ENCODE assay signal across 9 mouse cellular contexts in the genomic region with DNA sequence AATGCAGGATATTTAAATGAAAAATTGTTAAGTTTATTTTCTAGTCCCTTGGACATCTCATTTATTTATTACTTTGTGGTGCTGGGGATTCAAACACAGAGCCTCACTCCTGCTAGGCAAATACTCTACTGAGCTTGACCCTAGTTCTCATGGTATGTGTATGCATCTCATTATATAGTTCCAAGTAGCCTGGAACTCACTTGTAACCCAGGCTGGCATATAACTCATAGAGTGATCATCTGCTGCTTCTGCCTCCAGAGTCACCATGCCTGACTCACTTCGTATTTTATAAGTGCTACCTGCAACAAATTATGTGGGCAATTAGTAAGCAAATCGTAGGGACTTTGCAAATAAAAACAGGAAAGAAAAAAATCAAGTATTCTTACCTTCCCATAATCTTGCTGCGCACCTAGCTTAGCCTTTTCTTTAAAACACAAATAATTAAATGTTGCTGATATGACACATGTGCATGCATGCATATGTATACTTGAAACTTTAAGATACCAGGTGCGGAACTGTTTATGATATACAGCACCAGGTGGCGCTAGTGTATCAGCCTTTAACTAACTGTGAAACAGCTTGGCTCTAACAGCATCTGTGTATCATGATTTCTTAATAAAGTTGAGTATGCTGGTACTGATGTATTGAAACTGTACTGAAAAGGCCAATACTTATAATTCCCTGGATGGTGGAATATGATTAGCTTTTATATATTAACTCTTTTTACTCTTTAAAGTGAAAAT. TPM values are rescaled to one million over a fixed set of nuclear protein-coding genes. Genes with fewer than 3 reads are reported as not detected.
DNase-seq lines count a peak whose midpoint lies in the region; ATAC-seq and TF ChIP-seq lines count a peak whose summit lies in the region.
"Had no signal": no experiment of that assay in that cellular context is flagged by ENCODE, and none has a peak within 500 bp of the region (broad histone marks: within the 10 kb centered on the region; RNA-seq: fewer than 3 reads in every experiment).

No protein-coding gene starts in this region.

- H3K27me3 ChIP-seq in G1E (ENCODE audit: insufficient read depth, low read length) = peaks cover 3% of the 10 kb centered on the region; the same call in 1 of the 2 replicates
- H3K27me3 ChIP-seq in hindbrain, embryonic 11.5 days (ENCODE audit: control insufficient read depth, insufficient read depth, low read length) = no peaks in the 10 kb centered on the region
- no peaks in the 10 kb centered on the region for H3K27me3 ChIP-seq in lung, embryonic 16.5 days (ENCODE audit: control insufficient read depth, insufficient read depth, low read depth, low read length)

- no peak overlapping the region for H3K4me3 ChIP-seq in G1E (ENCODE audit: low read depth, low read length)
- no peak overlapping the region for H3K4me3 ChIP-seq in hindbrain, embryonic 11.5 days (ENCODE audit: low read depth, low read length)
- H3K4me3 ChIP-seq in lung, embryonic 16.5 days (ENCODE audit: low read length) = no peak overlapping the region

- peaks cover 7% of the 10 kb centered on the region for H3K4me1 ChIP-seq in G1E (ENCODE audit: insufficient read depth, low read depth, low read length)
- no peaks in the 10 kb centered on the region for H3K4me1 ChIP-seq in hindbrain, embryonic 11.5 days (replicated peaks; ENCODE audit: control insufficient read depth, insufficient read depth, low read length)
- no peaks in the 10 kb centered on the region for H3K4me1 ChIP-seq in lung, embryonic 16.5 days (replicated peaks; ENCODE audit: control insufficient read depth, insufficient read depth, low read length)

- WGBS in hindbrain, embryonic 11.5 days = 42% methylated on average over 5 of the region's 5 CpGs
- 33% methylated on average over 5 of the region's 5 CpGs for WGBS in lung, embryonic 16.5 days

- no peak overlapping the region for H3K9ac ChIP-seq in hindbrain, embryonic 11.5 days (ENCODE audit: low read depth, low read length)
- no peak overlapping the region for H3K9ac ChIP-seq in lung, embryonic 16.5 days (ENCODE audit: low read length)

- no peaks in the 10 kb centered on the region for H3K9me3 ChIP-seq in G1E (replicated peaks)
- no peaks in the 10 kb centered on the region for H3K9me3 ChIP-seq in hindbrain, embryonic 11.5 days (ENCODE audit: control insufficient read depth, low read length)
- no peaks in the 10 kb centered on the region for H3K9me3 ChIP-seq in lung, embryonic 16.5 days (ENCODE audit: control insufficient read depth, low read length)

- ATAC-seq in G1E (ENCODE audit: extremely low read depth, insufficient number of reproducible peaks, low FRiP score, poor library complexity, severe bottlenecking) = peak; percentile 57
- peak; percentile 88 for ATAC-seq in erythroblast, adult 5-6 weeks (replicated peaks; ENCODE audit: low FRiP score, poor library complexity, severe bottlenecking)
- ATAC-seq in hindbrain, embryonic 11.5 days (ENCODE audit: low FRiP score) = peak; percentile 64; the same call in 1 of the 2 replicates
- ATAC-seq in lung, embryonic 16.5 days (ENCODE audit: low read depth) = peak; percentile 49

- 0 out of 2 replicates have a peak, but pooled peaks have one; percentile 17 for TF ChIP-seq CTCF in G1E (IDR thresholded peaks at IDR 0.05; ENCODE audit: low read depth, low read length)

- H3K4me2 ChIP-seq in hindbrain, embryonic 11.5 days (replicated peaks; ENCODE audit: low read depth, low read length) = no peak overlapping the region
- H3K4me2 ChIP-seq in lung, embryonic 16.5 days (ENCODE audit: low read depth, low read length) = no peak overlapping the region

- no peak overlapping the region for H3K27ac ChIP-seq in hindbrain, embryonic 11.5 days (ENCODE audit: low read depth, low read length)
- H3K27ac ChIP-seq in lung, embryonic 16.5 days (ENCODE audit: low read length) = no peak overlapping the region

- DNase-seq in G1E (ENCODE audit: low spot score) = peak; percentile 2
- DNase-seq in adrenal gland, postnatal 36 days = peak; percentile 61 to 63
- DNase-seq in hindbrain, embryonic 11.5 days (ENCODE audit: low spot score) = peak; percentile 80
- DNase-seq in layer of hippocampus, adult 8-10 months (ENCODE audit: low spot score in 2 of 2) = peak; percentile 23 to 75
- DNase-seq in retina, postnatal 7 days (ENCODE audit: low read depth, low spot score) = peak; percentile 52
- DNase-seq in yolk sac, embryonic 10.5 days (ENCODE audit: low spot score) = peak; percentile 36

- no peaks in the 10 kb centered on the region for H3K36me3 ChIP-seq in G1E (replicated peaks)
- H3K36me3 ChIP-seq in hindbrain, embryonic 11.5 days (ENCODE audit: control insufficient read depth, insufficient read depth, low read length) = no peaks in the 10 kb centered on the region
- no peaks in the 10 kb centered on the region for H3K36me3 ChIP-seq in lung, embryonic 16.5 days (ENCODE audit: control insufficient read depth, insufficient read depth, low read length)

RNA-seq across cellular contexts. Expression of a gene that starts 15.1 kb away (rescaled TPM):
- not detected in 2 replicates for total RNA-seq in G1E (2014; fragmentation: Nextera tagmentation)
- 0.11 TPM in 1 of 2 replicates, not detected in the other for total RNA-seq in G1E (2017)
- polyA plus RNA-seq in G1E (2012) = not detected in 2 replicates
- total RNA-seq in adrenal gland, postnatal 36 days (2021) = not detected
- not detected in 2 replicates for total RNA-seq in erythroblast, adult 5-6 weeks (2015; ENCODE audit: low replicate concordance)
- total RNA-seq in erythroblast, adult 5-6 weeks (2017; ENCODE audit: low replicate concordance) = not detected in 2 replicates
- polyA plus RNA-seq in hindbrain, embryonic 11.5 days (2014; fragmentation: Nextera tagmentation; extraction: Ambion mirVana) = not detected in 2 replicates
- total RNA-seq in layer of hippocampus, adult 8-10 months (2022) = not detected
- polyA plus RNA-seq in lung, embryonic 16.5 days (2015; fragmentation: Nextera tagmentation; extraction: Ambion mirVana) = not detected in 2 replicates
- total RNA-seq: layer of hippocampus, postnatal 25 days had no signal

RNA-seq across cellular contexts. Expression of a gene that starts 19.0 kb away (rescaled TPM):
- total RNA-seq in G1E (2014; fragmentation: Nextera tagmentation) = not detected in 2 replicates
- total RNA-seq in G1E (2017) = 0.22 TPM in 1 of 2 replicates, not detected in the other
- not detected in 2 replicates for polyA plus RNA-seq in G1E (2012)
- under 1 TPM; 0.23 to 0.26 TPM for total RNA-seq in adrenal gland, postnatal 36 days (2021)
- total RNA-seq in erythroblast, adult 5-6 weeks (2015; ENCODE audit: low replicate concordance) = 1.3 TPM in 1 of 2 replicates, not detected in the other
- 0.85 TPM in 1 of 2 replicates, not detected in the other for total RNA-seq in erythroblast, adult 5-6 weeks (2017; ENCODE audit: low replicate concordance)
- polyA plus RNA-seq in hindbrain, embryonic 11.5 days (2014; fragmentation: Nextera tagmentation; extraction: Ambion mirVana) = not detected in 2 replicates
- under 1 TPM in 1 of 4 experiments, not detected in 3; 0.20 TPM for total RNA-seq in layer of hippocampus, adult 8-10 months (2022)
- 0.26 and 0.31 TPM in 2 replicates for polyA plus RNA-seq in lung, embryonic 16.5 days (2015; fragmentation: Nextera tagmentation; extraction: Ambion mirVana)
- total RNA-seq: layer of hippocampus, postnatal 25 days had no signal

RNA-seq across cellular contexts. Expression of a gene that starts 23.4 kb away (rescaled TPM):
- total RNA-seq in G1E (2014; fragmentation: Nextera tagmentation) (not detected in 2 replicates), G1E (2017) (0.22 TPM in 1 of 2 replicates, not detected in the other)
- not detected in 2 replicates for polyA plus RNA-seq in G1E (2012)
- total RNA-seq in adrenal gland, postnatal 36 days (2021) = not detected
- not detected in 2 replicates for total RNA-seq in erythroblast, adult 5-6 weeks (2015; ENCODE audit: low replicate concordance)
- not detected in 2 replicates for total RNA-seq in erythroblast, adult 5-6 weeks (2017; ENCODE audit: low replicate concordance)
- polyA plus RNA-seq in hindbrain, embryonic 11.5 days (2014; fragmentation: Nextera tagmentation; extraction: Ambion mirVana) = not detected in 2 replicates
- not detected for total RNA-seq in layer of hippocampus, adult 8-10 months (2022)
- not detected in 2 replicates for polyA plus RNA-seq in lung, embryonic 16.5 days (2015; fragmentation: Nextera tagmentation; extraction: Ambion mirVana)
- total RNA-seq: layer of hippocampus, postnatal 25 days had no signal

RNA-seq across cellular contexts. Expression of a gene that starts 30.9 kb away (rescaled TPM):
- total RNA-seq in G1E (2014; fragmentation: Nextera tagmentation) = not detected in 2 replicates
- not detected in 2 replicates for total RNA-seq in G1E (2017)
- polyA plus RNA-seq in G1E (2012) = not detected in 2 replicates
- total RNA-seq in adrenal gland, postnatal 36 days (2021) = not detected
- total RNA-seq in erythroblast, adult 5-6 weeks (2015; ENCODE audit: low replicate concordance) = 5.4 TPM in 1 of 2 replicates, not detected in the other
- 3.1 TPM in 1 of 2 replicates, not detected in the other for total RNA-seq in erythroblast, adult 5-6 weeks (2017; ENCODE audit: low replicate concordance)
- polyA plus RNA-seq in hindbrain, embryonic 11.5 days (2014; fragmentation: Nextera tagmentation; extraction: Ambion mirVana) = not detected in 2 replicates
- total RNA-seq in layer of hippocampus, adult 8-10 months (2022) = not detected
- polyA plus RNA-seq in lung, embryonic 16.5 days (2015; fragmentation: Nextera tagmentation; extraction: Ambion mirVana) = 0.34 TPM in 1 of 2 replicates, not detected in the other
- total RNA-seq: layer of hippocampus, postnatal 25 days had no signal

RNA-seq across cellular contexts. Expression of a gene that starts 47.7 kb away (rescaled TPM):
- total RNA-seq in G1E (2014; fragmentation: Nextera tagmentation) (not detected in 2 replicates), G1E (2017) (0.05 and 0.06 TPM in 2 replicates)
- not detected in 2 replicates for polyA plus RNA-seq in G1E (2012)
- not detected for total RNA-seq in adrenal gland, postnatal 36 days (2021)
- total RNA-seq in erythroblast, adult 5-6 weeks (2015; ENCODE audit: low replicate concordance) = not detected in 2 replicates
- total RNA-seq in erythroblast, adult 5-6 weeks (2017; ENCODE audit: low replicate concordance) = not detected in 2 replicates
- not detected in 2 replicates for polyA plus RNA-seq in hindbrain, embryonic 11.5 days (2014; fragmentation: Nextera tagmentation; extraction: Ambion mirVana)
- not detected for total RNA-seq in layer of hippocampus, adult 8-10 months (2022)
- polyA plus RNA-seq in lung, embryonic 16.5 days (2015; fragmentation: Nextera tagmentation; extraction: Ambion mirVana) = not detected in 2 replicates
- total RNA-seq: layer of hippocampus, postnatal 25 days had no signal

Comparison
In these comparisons a context has a peak if more than half of its experiments do, and no peak if none do; other contexts are left out.
1. DNase-seq: peak in every context shown above with its lines; median percentile 80 in hindbrain, embryonic 11.5 days; 62 in adrenal gland, postnatal 36 days; 52 in retina, postnatal 7 days; 49 in layer of hippocampus, adult 8-10 months; 36 in yolk sac, embryonic 10.5 days; 2 in G1E.